Mouse (Mus musculus): Measurements from ENCODE around the gene Ndst2.
A peak's percentile ranks its signal among the peaks of the same experiment; 100 is the strongest.

Gene Ndst2

DNA sequence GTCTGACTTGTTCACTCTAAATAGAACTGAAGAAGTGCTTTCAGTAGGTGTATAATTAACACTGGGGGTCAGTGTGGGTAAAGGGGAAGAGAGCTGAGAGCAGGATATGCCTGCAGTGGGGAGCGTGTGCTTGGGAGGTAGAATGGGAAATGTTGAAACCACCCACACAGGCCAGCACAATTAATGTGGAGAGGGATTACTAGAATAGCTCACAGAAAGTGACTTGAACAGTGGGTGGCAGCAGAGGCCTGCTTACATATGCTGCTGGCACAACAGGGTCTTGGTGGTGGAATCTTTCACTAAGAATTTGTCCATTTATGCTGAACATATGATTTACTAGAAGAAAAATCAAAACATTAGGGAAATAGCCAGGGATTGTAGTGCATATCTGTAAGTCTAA is 37.4 kb downstream of the Ndst2 start:
- DNase-seq: no peak

DNA sequence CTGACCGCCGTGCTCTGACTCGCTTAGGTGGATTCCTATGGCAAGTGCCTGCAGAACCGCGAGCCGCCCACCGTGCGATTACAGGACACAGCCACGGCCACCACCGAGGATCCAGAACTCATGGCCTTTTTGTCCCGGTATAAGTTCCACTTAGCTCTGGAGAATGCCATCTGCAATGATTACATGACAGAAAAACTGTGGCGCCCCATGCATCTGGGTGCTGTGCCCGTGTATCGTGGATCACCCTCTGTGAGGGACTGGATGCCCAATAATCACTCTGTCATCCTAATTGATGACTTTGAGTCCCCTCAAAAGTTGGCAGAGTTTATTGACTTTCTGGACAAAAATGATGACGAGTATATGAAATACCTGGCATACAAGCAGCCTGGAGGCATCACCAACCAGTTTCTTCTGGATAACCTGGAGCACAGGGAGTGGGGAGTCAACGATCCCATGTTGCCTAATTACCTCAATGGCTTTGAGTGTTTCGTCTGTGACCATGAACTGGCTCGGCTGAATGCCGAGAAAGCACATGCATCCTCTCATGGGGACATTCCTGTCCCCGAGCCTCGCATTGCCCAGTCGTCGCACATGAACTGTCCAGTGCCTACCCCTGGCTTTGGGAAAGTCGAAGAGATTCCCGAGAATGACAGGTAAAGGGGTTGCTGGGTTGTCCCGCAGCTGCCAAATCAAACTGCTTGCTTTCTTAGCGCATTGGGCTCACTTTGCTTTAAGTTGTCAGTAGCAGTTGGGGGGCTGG is 38.4 kb downstream of the Ndst2 start:
- DNase-seq: no peak

DNA sequence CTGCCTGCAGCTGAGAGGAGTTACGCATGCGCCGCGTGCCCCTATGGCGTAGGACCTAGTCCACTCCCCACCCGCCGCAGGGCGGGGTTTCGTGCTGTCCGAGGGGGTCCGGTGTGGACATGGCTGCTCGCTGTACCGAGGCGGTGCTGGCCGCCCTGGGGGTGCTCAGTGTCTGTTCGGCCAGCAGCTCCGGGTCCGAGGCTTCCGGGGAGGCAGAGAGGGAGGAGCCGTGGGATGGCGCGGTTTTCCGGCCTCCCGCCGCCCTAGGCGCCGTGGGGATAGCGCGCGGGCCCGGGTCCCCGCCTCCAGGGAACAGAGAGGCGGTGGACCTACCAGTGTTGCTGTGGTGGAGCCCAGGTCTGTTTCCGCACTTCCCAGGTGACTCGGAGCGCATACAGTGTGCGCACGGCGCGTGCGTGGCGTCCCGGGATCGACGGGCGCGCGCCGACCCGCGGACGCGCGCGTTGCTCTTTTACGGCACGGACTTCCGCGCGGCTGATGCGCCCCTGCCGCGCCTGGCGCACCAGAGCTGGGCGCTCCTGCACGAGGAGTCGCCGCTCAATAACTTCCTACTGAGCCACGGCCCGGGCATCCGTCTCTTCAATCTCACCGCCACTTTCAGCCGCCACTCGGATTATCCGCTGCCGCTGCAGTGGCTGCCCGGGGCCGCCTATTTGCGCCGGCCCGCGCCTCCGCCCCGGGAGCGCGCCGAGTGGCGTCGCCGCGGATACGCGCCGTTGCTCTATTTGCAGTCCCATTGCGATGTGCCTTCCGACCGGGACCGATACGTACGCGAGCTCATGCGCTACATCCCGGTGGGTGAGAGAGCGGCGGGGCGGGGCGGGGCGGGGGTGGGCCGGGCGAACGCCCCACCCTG is 39.2 kb downstream of the Ndst2 start, which contains the start of gene Fut11:
TSS of gene Fut11 (plus strand) at position 85 of the 877 bp plus-strand sequence.
- DNase-seq: peak; percentile 75

DNA sequence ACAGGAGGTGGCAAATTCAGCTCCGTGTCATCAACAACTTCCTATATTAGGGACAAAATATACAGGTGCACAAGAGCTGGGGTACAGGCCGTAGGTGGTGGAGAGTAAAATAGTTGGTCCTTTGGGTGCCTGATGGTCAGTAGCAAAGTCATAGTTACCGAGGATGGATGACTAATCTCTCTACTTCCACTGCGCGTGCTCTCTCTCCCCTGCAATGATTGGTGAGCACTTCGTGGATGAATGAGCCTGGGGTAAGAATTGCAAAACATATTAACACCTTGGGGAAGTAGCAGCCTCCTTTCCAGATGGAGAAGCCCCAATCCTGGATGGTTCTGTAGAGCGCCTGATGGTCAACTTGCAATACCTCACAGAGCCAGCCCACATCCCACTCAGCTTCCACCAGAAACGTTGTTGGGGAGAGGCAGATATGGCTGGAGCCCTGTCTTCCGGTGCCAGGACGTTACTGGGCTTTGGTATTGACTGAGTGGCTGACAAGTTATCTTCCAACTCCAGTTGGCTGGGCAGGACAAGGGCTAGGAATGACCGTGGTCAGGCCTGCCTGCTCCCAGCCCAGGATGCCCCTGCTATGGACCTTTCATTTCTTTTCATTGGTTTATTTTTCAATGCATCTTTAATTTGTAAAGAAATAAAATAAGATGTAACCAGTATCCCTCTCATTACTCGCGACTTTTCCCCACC is 40.0 kb downstream of the Ndst2 start:
- DNase-seq: no peak

DNA sequence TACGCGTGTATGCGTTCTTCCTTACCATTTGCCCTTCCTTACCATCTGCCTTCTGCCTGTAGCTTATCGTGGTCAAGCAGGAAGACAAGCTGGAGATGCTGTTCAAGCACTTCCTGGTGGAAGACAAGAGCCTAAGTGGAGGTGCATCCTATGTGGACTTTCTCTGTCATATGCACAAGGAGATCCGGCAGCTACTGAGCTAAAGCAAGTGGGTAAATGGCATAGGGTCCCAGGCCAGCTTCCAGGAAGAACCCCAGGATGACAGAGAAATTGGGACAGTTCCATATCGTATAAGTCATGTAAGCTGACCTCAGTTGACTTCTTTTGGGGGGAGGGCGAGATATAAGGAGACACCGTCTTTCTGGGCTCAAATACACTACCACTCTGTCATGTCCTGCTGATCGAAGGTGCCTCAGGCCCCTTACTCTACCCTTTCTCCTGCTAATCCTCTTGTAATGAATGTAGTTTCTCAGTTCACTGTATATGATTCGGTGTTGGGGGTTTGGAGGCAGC is 40.7 kb downstream of the Ndst2 start:
- no peak for DNase-seq

DNA sequence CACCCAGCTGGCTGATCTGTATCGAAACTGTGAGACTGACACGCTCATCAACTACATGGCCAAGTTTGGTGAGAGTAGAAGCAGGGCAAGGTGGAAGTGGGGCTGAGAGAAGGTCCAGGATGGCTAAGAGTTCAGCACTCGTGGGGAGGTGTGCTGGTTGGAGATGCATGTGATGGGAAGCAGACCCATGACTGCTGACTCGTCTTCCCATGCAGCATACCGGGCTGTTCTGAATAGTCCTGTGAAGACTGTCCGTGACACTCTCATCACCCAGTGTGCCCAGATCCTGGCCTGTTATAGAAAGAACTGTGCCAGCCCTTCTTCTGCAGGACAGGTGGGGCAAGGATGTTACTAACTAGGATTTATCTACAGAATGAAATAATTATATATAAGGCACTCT is 42.6 kb downstream of the Ndst2 start:
- DNase-seq: no peak

DNA sequence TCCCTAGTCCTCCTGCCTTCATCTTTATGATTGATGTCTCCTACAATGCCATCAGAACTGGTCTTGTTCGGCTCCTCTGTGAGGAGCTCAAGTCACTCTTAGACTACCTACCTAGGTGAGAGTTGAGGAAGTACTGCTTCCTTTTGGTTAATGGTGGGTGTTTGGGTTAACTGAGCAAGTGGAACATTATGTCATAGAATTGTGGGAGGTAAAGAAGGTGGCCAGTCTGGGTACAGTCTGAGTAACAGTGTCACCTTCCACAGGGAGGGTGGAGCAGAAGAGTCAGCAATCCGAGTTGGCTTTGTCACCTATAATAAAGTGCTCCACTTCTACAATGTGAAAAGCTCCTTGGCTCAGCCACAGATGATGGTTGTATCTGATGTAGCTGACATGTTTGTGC is 45.4 kb downstream of the Ndst2 start:
- DNase-seq: no peak

DNA sequence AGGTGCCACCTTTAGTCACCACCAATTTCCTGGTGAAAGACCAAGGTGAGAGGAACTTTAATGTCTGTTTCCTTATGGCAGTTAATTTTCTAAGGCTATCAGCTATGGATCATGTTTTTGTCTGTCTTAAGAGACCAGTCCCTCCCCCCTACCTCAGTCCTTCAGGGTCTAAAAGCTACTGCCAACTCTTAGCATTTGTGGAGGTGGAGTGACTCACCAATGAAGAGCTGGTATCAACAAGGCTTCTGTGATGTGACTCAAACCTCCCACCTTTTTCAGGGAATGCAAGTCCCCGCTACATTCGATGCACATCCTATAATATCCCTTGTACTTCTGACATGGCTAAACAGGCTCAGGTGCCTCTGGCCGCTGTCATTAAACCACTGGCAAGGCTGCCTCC is 47.8 kb downstream of the Ndst2 start:
- no peak for DNase-seq

DNA sequence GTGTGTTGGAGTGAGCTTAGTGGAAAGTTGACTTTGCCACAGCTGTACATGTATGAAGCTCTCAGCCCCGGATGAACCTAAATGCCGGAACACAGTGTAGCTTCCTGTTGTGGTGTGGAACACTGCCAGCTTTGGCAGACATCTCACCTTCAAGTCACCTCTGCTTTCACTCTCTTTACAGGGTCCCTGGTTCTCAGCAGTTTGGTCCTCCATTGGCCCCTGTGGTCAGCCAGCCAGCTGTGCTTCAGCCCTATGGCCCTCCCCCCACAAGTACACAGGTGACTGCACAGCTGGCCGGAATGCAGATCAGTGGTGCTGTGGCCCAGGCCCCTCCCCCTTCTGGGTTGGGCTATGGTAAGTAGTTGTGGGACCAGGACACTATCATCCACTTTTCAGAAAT is 51.9 kb downstream of the Ndst2 start:
- DNase-seq: peak; percentile 56

DNA sequence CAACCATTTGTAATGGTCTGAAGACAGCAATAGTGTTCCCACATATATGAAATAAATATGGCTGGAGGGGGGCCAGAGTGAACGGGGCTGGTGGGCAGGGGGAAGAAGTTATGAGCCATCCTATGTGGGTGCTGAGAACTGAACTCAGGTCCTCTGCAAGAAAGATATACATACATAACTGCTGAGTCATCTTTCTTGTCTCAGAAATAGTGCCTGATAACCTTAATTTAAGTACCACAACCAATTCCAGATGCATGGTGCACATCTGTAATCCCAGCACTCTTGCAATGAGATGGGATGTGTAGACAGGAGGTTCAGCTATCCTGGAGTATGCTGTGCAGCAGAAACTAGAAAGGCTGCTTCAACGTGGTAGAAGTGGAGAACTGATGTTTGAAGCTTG is 52.6 kb downstream of the Ndst2 start:
- no peak for DNase-seq

DNA sequence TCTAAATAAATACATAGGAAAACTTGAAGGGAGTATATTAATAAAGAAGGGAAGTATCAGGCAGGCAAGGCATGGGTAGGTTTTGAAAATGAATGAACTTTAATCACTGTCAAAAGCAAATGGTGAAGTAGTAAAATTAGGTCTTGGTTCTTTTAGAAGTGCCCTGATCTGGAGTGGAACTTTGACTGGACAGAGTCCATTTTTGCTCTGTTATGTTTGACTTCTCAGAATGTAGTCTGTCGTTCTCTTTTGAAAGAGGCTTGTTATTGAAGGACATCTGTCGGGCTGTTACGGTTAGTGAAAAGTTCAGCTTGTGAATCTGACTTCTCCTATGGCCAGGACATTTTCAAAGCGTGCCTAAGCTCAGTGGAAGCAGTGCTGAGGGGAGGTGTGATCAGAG is 56.5 kb downstream of the Ndst2 start:
- DNase-seq: no peak

DNA sequence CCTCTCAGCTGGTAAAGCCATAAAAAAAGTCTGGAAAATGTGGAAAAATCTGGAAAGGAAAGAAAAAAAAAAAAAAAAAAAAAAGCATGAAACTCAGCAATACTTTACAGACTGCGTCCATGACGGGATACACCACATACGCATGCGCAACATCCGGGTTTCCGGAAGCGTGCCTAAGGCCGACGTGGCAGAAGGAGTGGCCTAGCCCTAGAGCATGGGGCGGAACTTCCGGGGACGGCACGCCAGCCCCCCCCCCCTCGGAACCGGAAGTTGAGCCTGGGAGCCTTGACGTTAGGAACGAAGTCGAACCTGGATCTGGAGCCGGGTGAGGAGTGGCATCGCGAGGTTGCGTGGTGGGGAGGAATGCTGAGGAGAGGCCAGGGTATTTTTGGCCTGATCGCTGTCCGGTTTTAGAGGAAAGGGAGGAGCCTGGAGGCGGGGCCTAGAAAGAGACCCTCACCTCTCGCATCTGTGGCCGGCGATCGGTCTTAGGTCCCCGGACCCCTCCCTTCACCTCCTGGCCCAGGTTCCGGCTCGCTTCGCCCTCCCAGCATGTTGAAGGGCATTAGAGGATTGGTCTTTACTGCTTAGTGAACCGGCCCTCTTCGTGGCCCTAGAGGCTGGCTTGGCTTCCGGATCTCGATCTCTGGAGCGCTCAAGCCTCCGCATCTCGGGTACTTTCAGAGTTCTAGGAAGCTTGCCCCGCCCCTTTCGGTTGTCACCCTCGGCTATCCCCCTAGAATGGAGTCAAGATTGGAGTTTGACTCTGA is 60.1 kb downstream of the Ndst2 start, which contains the start of gene Sec24c:
TSS of gene Sec24c (plus strand) at position 245 of the 770 bp plus-strand sequence.
- peak; percentile 94 for DNase-seq

DNA sequence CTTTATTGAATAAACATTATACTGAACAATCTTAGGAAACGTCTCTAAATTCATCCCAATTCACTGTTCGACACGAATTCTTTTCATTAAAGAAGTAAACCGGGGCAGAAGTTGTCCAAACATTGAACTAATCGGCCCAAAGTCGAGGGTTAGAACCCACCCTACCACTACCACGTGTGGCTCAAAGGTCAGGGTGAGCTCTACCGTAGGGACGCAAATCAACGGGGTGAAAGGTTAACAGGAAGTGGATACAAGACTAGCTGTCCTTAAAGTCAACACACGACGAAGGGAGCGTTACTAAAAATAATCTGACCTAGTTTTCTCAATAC is 60.7 kb downstream of the Ndst2 start:
- DNase-seq: peak; percentile 80

Data from kidney, adult 11 months (tissue).